Mouse (Mus musculus) gastrocnemius, adult 2 months (tissue): ENCODE results near the gene Sumo3. TPM values are rescaled to one million over a fixed set of nuclear protein-coding genes. Genes with fewer than 3 reads are reported as not detected.

Experiments
- DNase-seq: peaks from one replicate; pipeline ENCODE4 v3.0.0; 2022
- H3K27ac ChIP-seq: fragments of 200-600 bp; 2 replicates; pipeline ENCODE4 v1.8.1; 2022; ENCODE audit warnings: mild to moderate bottlenecking
- H3K4me3 ChIP-seq: fragments of 200-600 bp; 2 replicates; pipeline ENCODE4 v1.8.1; 2022; ENCODE audit warnings: mild to moderate bottlenecking, moderate library complexity
- CTCF ChIP-seq: fragments of 200-600 bp; IDR thresholded peaks from 2 replicates; pipeline ENCODE4 v1.8.1; 2022; ENCODE audit warnings: antibody characterized with exemption, mild to moderate bottlenecking, moderate library complexity
- intact Hi-C: fragments of 180-260 bp; cut with DNase I; formaldehyde crosslinking; loops from one replicate; pipeline ENCODE4 v1.15.1; 2025
- total RNA-seq, 2 experiments: library from RNA; stranded (reverse); gene quantifications; 2 replicates each; pipeline ENCODE4 v1.2.3; 2021

Sumo3 gene
- total RNA-seq, 2 experiments from 2014 or later = 43.5 to 44.5 TPM

- intact Hi-C loops = no loop called here
- Histone ChIP-seq H3K27ac (no peak overlapping the region), H3K4me3 (no peak overlapping the region)
- TF ChIP-seq CTCF = no peak
- no peak for DNase-seq
Measured at GRCm38 (mm10) chr10:77591546-77591945, 14.4 kb upstream of the Sumo3 start.

GRCm38 (mm10) chr10:77596060-77596459, 9.8 kb upstream of the Sumo3 start:
- TF ChIP-seq CTCF = no peak

DNA sequence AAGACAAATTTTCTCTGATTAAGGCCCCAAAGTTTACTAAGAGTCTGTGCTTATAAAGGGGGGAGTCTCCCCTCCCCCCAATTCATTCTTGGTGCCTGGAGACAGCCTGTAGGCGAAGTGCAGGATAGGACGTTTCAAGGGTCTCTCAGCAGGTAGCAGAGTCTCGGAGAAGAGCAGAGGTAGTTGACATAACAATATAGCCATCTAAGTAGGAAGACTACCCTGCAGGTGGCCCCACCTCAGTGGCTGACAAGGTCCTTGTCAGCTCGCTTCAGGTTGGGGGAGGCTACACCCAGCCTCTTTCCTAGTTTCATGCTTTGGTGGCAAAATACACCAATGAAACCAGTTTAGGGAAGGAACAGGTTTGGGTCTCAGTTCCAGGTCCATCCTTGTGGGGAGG, 2.9 kb upstream of the Sumo3 start:
- no peak for TF ChIP-seq CTCF
- Histone ChIP-seq H3K4me3 (no peak overlapping the region), H3K27ac (no peak overlapping the region)
- intact Hi-C loops = loop anchor here (2.0 kb wide), 1 partner anchor 16 kb away; no protein-coding TSS in a partner anchor
- no peak for DNase-seq

More at GRCm38 (mm10) chr10:77596060-77596459, 9.8 kb upstream of the Sumo3 start:
- intact Hi-C loops = no loop called here
- no peak for DNase-seq
- Histone ChIP-seq H3K4me3 (no peak overlapping the region), H3K27ac (no peak overlapping the region)

DNA sequence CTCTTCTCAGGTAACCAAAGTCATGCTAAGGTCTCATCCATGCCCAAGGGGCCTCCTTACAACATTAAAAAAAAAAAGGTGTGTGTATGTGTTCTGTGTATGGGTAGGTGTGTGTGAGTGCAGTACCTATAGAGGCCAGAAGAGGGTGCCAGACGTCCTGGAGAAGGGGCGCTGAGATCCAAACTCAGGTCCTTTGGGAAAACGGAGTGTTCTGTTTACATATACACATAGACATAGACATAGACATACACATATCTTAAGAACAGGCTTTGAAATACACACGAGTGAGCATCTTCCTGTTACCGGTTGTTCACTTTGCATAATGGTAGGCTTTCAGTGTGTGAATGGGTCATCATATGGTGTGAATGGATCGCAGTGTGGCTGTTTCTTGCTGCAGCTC, 1.8 kb upstream of the Sumo3 start:
- DNase-seq = no peak
- H3K4me3 ChIP-seq = no peak overlapping the region
- peak; percentile 55 for TF ChIP-seq CTCF
- intact Hi-C loops = no loop called here
- no peak overlapping the region for H3K27ac ChIP-seq

GRCm38 (mm10) chr10:77604958-77605357, 939 bp upstream of the Sumo3 start:
- DNase-seq = no peak
- intact Hi-C loops = no loop called here
- peak overlapping the region; percentile 99 for H3K27ac ChIP-seq
- no peak overlapping the region for H3K4me3 ChIP-seq
- TF ChIP-seq CTCF = no peak

- Histone ChIP-seq H3K4me3 (peak overlapping the region; percentile 79), H3K27ac (peak overlapping the region; percentile 99)
- no peak for DNase-seq
- TF ChIP-seq CTCF = peak; percentile 55
- intact Hi-C loops = no loop called here
Measured at GRCm38 (mm10) chr10:77605368-77605767, 529 bp upstream of the Sumo3 start.

GRCm38 (mm10) chr10:77606855-77607254, 958 bp downstream of the Sumo3 start:
- no peak for DNase-seq
- no peak for TF ChIP-seq CTCF
- intact Hi-C loops = no loop called here

GRCm38 (mm10) chr10:77607441-77607840, 1.5 kb downstream of the Sumo3 start:
- intact Hi-C loops = no loop called here
- no peak for TF ChIP-seq CTCF
- DNase-seq = no peak
- peak overlapping the region; percentile 99 for H3K27ac ChIP-seq
- peak overlapping the region; percentile 79 for H3K4me3 ChIP-seq

More at GRCm38 (mm10) chr10:77606855-77607254, 958 bp downstream of the Sumo3 start:
- peak overlapping the region; percentile 99 for H3K27ac ChIP-seq
- H3K4me3 ChIP-seq = peak overlapping the region; percentile 79

DNA sequence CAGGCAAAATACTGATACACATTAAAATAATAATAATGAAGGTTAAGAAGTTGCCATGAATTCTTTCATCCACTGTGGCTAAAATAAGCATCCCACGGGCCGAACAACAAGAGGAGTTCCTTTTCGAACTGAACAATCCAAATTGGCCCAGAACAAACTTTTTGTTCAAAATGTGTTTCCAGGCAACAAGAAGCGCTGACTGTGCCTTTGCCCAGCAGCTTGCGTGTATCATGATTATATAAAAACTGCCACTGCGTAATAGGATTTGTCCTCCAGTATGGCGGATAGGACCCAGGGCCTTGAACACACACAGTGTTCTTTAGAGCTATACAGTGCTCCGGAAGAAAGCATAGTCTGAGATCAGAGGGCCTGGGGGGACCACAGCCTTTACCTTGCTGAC, 2.7 kb downstream of the Sumo3 start:
- TF ChIP-seq CTCF = no peak
- DNase-seq = no peak
- H3K4me3 ChIP-seq = no peak overlapping the region
- intact Hi-C loops = no loop called here
- peak overlapping the region; percentile 99 for H3K27ac ChIP-seq

DNA sequence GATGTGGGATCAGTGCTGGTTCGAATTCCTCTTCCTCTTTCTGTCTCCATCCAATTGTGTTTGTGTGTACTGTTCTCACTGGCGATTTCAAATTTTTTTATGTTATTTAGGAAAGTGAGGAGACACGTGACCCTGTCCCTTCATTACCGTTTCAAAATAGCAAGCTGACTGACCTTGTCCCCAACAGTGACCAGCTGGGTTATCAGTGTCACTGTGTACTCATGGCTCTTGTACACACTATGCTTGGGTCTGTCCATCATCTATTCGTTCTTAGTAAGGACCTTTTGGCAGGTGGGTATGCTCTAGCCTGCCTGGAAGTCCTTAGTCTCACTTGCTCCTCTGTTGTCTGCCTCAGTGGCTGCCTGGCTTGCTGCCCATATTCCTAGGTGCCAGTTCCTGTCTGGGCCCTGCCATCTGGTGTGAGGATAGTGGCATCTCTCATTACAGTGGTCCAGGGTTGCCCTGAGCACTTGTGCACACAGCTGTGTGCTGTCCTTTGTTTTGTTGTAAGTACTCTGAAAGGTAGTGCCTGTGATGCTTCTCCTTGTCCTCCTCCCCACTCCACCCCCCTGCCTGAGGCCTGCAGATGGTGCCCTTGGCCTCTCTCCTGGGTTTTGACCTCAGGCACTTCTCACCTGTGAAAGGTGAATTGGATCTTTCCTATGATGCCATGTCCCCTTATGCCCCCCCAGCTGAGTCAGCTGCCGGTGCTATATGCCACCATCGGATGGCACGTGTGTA, 4.5 kb downstream of the Sumo3 start:
- DNase-seq = no peak
- intact Hi-C loops = no loop called here
- no peak overlapping the region for H3K4me3 ChIP-seq
- TF ChIP-seq CTCF = no peak
- peak overlapping the region; percentile 2; the same call in 1 of the 2 replicates for H3K27ac ChIP-seq

DNA sequence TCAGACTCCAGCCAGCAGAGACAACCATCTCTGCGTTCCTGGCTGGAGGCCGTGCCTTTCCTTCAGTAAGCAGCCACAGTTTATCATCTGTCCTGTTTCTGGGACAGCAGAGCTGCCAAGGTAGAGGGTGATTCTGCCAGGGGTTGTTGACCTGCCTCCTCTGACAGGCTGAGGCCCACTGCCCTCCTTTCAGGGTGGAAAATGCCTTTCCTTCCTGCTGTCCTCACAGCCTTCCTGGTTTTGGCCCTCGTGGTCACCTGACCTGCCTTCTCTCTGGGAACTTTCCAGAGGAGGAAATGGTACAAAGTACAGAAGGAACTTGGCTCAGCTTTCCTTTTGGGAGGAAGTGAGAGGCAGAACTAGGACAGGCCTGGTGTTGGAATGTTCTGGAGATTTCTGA, 7.5 kb downstream of the Sumo3 start:
- intact Hi-C loops = no loop called here
- DNase-seq = peak; percentile 66
- Histone ChIP-seq H3K27ac (peak overlapping the region; percentile 90), H3K4me3 (peak overlapping the region; percentile 46)
- no peak for TF ChIP-seq CTCF

- Histone ChIP-seq H3K27ac (no peak overlapping the region), H3K4me3 (no peak overlapping the region)
- DNase-seq = no peak
- intact Hi-C loops = no loop called here
- TF ChIP-seq CTCF = no peak
Measured at GRCm38 (mm10) chr10:77615647-77616046, 9.8 kb downstream of the Sumo3 start.

DNA sequence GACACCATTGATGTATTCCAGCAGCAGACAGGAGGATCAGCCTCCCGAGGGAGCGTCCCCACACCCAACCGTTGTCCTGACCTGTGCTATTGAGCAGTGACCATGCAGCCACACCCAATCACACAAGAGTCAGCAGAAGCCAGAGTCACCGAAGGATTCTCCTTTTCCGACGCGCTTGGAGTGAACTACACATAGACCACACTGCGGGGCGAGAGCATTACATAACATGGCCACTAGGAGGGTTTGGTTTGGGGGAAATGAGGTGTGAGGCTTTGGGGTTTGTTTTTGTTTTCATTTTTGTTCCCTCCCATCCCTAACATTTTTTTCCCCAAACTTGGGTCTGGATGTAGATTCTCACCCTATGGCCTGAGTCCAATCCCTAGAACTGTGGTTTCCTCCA, 10.3 kb downstream of the Sumo3 start:
- Histone ChIP-seq H3K4me3 (no peak overlapping the region), H3K27ac (no peak overlapping the region)
- no peak for TF ChIP-seq CTCF
- intact Hi-C loops = no loop called here
- DNase-seq = no peak

- Histone ChIP-seq H3K4me3 (no peak overlapping the region), H3K27ac (no peak overlapping the region)
- DNase-seq = no peak
- TF ChIP-seq CTCF = no peak
- intact Hi-C loops = no loop called here
Measured at GRCm38 (mm10) chr10:77616926-77617325, 11.0 kb downstream of the Sumo3 start.
